Mouse (Mus musculus): ENCODE data around the gene Amn1.
A peak's percentile ranks its signal among the peaks of the same experiment; 100 is the strongest.
"Not testable (repeated sequence)": the region's sequence is repeated elsewhere in the genome, so short reads cannot be mapped to it uniquely, and the experiment has no call there.

Amn1 gene

GRCm38 (mm10) chr6:149188041-149188924 lies at the start of gene Amn1:
Amn1 (minus strand) TSS chr6:149188712.
- DNase-seq (ENCODE audit: low read depth): peak; percentile 93

- DNase-seq (ENCODE audit: low read depth): no peak
Observed at GRCm38 (mm10) chr6:149236807-149237206, 48.3 kb upstream of the Amn1 start.

- DNase-seq (ENCODE audit: low read depth): no peak
Observed at GRCm38 (mm10) chr6:149233918-149234317, 45.4 kb upstream of the Amn1 start.

- no peak for DNase-seq (ENCODE audit: low read depth)
Observed at GRCm38 (mm10) chr6:149224751-149225150, 36.2 kb upstream of the Amn1 start.

- no peak for DNase-seq (ENCODE audit: low read depth)
Observed at GRCm38 (mm10) chr6:149221296-149221695, 32.8 kb upstream of the Amn1 start.

- no peak for DNase-seq (ENCODE audit: low read depth)
Observed at GRCm38 (mm10) chr6:149198572-149198971, 10.1 kb upstream of the Amn1 start.

- DNase-seq (ENCODE audit: low read depth): no peak
Observed at GRCm38 (mm10) chr6:149197116-149197515, 8.6 kb upstream of the Amn1 start.

GRCm38 (mm10) chr6:149193276-149193905 lies 4.9 kb upstream of the Amn1 start:
- peak; percentile 81 for DNase-seq (ENCODE audit: low read depth)

- DNase-seq (ENCODE audit: low read depth): not testable (repeated sequence)
Observed at GRCm38 (mm10) chr6:149191951-149192350, 3.4 kb upstream of the Amn1 start.

GRCm38 (mm10) chr6:149189340-149189922 lies 919 bp upstream of the Amn1 start:
- DNase-seq (ENCODE audit: low read depth): no peak

GRCm38 (mm10) chr6:149188925-149189257 lies 379 bp upstream of the Amn1 start:
- no peak for DNase-seq (ENCODE audit: low read depth)

- DNase-seq (ENCODE audit: low read depth): no peak
Observed at GRCm38 (mm10) chr6:149187371-149187770, 1.1 kb downstream of the Amn1 start.

- DNase-seq (ENCODE audit: low read depth): no peak
Observed at GRCm38 (mm10) chr6:149184007-149184406, 4.5 kb downstream of the Amn1 start.

- no peak for DNase-seq (ENCODE audit: low read depth)
Observed at GRCm38 (mm10) chr6:149179064-149179463, 9.4 kb downstream of the Amn1 start.

GRCm38 (mm10) chr6:149174932-149175570 lies 13.5 kb downstream of the Amn1 start:
- no peak for DNase-seq (ENCODE audit: low read depth)

- DNase-seq (ENCODE audit: low read depth): no peak
Observed at GRCm38 (mm10) chr6:149173831-149174625, 14.5 kb downstream of the Amn1 start.

- not testable (repeated sequence) for DNase-seq (ENCODE audit: low read depth)
Observed at GRCm38 (mm10) chr6:149169965-149170364, 18.5 kb downstream of the Amn1 start.

GRCm38 (mm10) chr6:149168436-149168835 lies 20.1 kb downstream of the Amn1 start:
- DNase-seq (ENCODE audit: low read depth): no peak

- DNase-seq (ENCODE audit: low read depth): no peak
Observed at GRCm38 (mm10) chr6:149167672-149168071, 20.8 kb downstream of the Amn1 start.

- not testable (repeated sequence) for DNase-seq (ENCODE audit: low read depth)
Observed at GRCm38 (mm10) chr6:149167038-149167437, 21.5 kb downstream of the Amn1 start.

- DNase-seq (ENCODE audit: low read depth): no peak
Observed at GRCm38 (mm10) chr6:149155031-149155841, 33.3 kb downstream of the Amn1 start.

Measured in fibroblast of lung, adult 2 months (primary cell).